Mouse (Mus musculus) neural tube, embryonic 12.5 days (tissue): ENCODE results near the gene Usp30. TPM values are rescaled to one million over a fixed set of nuclear protein-coding genes. Genes with fewer than 3 reads are reported as not detected.

Source experiments
- ATAC-seq: fragments of 200-750 bp; cut with Nextera tagmentation; 2 replicates; pipeline ENCODE4 v1.8.0; 2017; ENCODE audit warnings: low read depth, mild to moderate bottlenecking, moderate TSS enrichment, moderate library complexity; ENCODE audit not compliant: low FRiP score
- H3K27ac ChIP-seq: fragments of 300-500 bp; sonication (generic); 2 replicates; pipeline ENCODE4 v1.5.1; 2016
- H3K27me3 ChIP-seq: fragments of 300-500 bp; sonication (generic); replicated peaks from 2 replicates; pipeline ENCODE4 v1.6.1; 2016; ENCODE audit warnings: mild to moderate bottlenecking
- H3K36me3 ChIP-seq: fragments of 300-500 bp; sonication (generic); 2 replicates; pipeline ENCODE4 v1.6.1; 2016; ENCODE audit warnings: mild to moderate bottlenecking
- H3K4me1 ChIP-seq: fragments of 300-500 bp; sonication (generic); 2 replicates; pipeline ENCODE4 v1.6.1; 2016
- H3K4me2 ChIP-seq: fragments of 300-500 bp; sonication (generic); replicated peaks from 2 replicates; pipeline ENCODE4 v1.6.1; 2016; ENCODE audit warnings: mild to moderate bottlenecking
- H3K4me3 ChIP-seq: fragments of 300-500 bp; sonication (generic); 2 replicates; pipeline ENCODE4 v1.5.1; 2016
- H3K9ac ChIP-seq: fragments of 300-500 bp; sonication (generic); 2 replicates; pipeline ENCODE4 v1.6.1; 2016; ENCODE audit warnings: mild to moderate bottlenecking
- H3K9me3 ChIP-seq: fragments of 300-500 bp; sonication (generic); 2 replicates; pipeline ENCODE4 v1.6.1; 2016; ENCODE audit warnings: mild to moderate bottlenecking
- WGBS: fragments of 180-500 bp; shearing (Covaris S2); methylation state at CpG from one replicate; pipeline ENCODE4 v1.1.7; 2016; 5-methylcytosine and 5-hydroxymethylcytosine counted together
- polyA plus RNA-seq: library from polyadenylated mRNA; unstranded; fragments of >200 nt; fragmentation: Nextera tagmentation; extraction: Ambion mirVana; gene quantifications from 2 replicates; pipeline ENCODE4 v1.2.1, GENCODE M21; 2016

The Usp30 gene
- polyA plus RNA-seq, 1 experiment from 2014 or later, result 18.4 TPM

DNA sequence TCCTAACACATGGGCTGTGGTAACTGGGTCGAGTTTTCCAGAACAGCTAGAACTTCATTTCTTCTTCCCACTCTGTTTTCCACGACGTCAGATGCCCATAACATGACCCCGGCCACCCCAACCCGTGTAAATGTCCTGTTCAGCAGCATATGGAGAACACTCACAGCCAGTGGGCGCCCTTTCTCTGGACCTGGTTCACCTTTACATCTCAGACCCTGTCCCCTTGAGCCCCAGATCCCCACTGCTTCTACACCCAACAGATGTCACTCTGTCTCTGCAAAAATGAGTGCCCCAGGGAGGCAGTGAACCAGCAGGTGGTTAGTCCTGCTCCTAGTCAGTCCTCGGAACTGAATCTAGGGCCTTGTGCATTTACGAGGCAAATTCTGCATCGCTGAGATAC lies 2.7 kb downstream of the Usp30 start:
- Histone ChIP-seq H3K27ac (no peak overlapping the region), H3K9ac (no peak overlapping the region)
- WGBS, result 79% methylated on average over 9 of the region's 9 CpGs

DNA sequence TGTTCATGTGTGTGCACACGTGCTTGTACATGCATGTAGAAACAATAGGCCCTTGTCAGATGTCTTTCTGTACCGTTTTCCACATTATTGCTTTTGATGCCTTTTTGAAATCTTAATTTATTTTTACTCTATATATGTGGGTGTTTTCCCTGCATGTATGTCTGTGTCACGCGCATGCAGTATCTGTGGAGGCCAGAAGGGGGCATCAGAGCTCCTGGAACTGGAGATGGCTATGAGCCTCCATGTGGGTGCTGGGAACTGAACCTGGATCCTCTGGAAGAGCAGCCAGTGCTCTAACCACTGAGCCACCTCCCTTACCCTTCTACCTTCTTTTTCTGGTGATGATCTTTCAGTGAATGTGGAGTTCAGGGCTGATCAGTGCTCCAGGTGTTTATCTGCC lies 5.6 kb downstream of the Usp30 start:
- WGBS, result 90% methylated on average over 4 of the region's 4 CpGs
- H3K4me3 ChIP-seq, result no peak overlapping the region

More for the DNA sequence above, 2.7 kb downstream of the Usp30 start:
- ATAC-seq, result no peak
- Histone ChIP-seq H3K27me3 (no peaks in the 10 kb centered on the region), H3K9me3 (no peaks in the 10 kb centered on the region), H3K4me1 (no peaks in the 10 kb centered on the region), H3K4me3 (no peak overlapping the region), H3K36me3 (peaks cover 5% of the 10 kb centered on the region), H3K4me2 (no peak overlapping the region)

DNA sequence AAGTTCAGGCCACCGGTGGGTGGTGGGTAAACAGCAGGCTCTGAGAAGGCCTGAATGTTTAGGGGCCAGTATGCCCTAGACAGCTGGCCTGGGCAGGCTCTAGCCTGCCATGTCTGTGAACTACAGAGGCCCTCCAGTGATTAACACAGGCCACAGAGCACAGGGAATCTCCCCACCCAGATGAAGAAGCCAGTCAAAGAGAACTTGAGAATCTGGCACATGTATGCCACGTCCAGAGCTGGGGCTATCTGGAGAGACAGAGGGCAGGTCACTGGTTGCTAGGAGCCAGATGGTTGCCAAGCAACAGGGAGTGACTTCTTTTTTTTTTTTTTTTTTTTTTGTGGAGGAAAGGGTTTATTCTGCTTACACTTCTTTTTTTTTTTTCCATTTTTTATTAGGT lies 7.0 kb downstream of the Usp30 start:
- Histone ChIP-seq H3K27ac (no peak overlapping the region), H3K27me3 (no peaks in the 10 kb centered on the region), H3K9ac (no peak overlapping the region), H3K4me3 (no peak overlapping the region), H3K9me3 (no peaks in the 10 kb centered on the region), H3K36me3 (no peaks in the 10 kb centered on the region; the same call in 1 of the 2 replicates), H3K4me1 (no peaks in the 10 kb centered on the region), H3K4me2 (no peak overlapping the region)
- 32% methylated on average over 2 of the region's 2 CpGs for WGBS
- no peak for ATAC-seq

More for the DNA sequence above, 5.6 kb downstream of the Usp30 start:
- Histone ChIP-seq H3K27me3 (no peaks in the 10 kb centered on the region), H3K27ac (no peak overlapping the region), H3K9me3 (no peaks in the 10 kb centered on the region), H3K9ac (no peak overlapping the region), H3K36me3 (no peaks in the 10 kb centered on the region; the same call in 1 of the 2 replicates), H3K4me2 (no peak overlapping the region), H3K4me1 (no peaks in the 10 kb centered on the region)
- no peak for ATAC-seq

DNA sequence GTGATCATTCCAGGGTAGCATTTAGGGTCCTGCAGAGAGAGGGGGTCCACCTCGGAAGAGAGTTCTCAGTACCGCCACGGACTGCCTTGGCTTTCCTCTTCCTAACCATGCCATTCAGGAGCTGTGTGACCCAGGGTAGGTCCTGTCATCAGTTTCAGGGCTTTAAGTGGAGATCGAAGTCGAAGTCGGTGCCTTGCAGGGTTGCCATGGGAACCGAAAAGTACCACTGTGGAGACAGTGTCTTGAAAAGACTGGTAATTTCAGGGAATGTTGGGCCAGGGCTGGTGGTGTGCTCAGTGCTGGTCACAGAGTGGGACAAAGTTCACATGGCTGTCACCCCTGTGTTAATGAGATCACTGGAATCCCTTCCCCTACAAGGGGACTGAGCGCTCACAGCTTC lies 11.7 kb downstream of the Usp30 start:
- H3K36me3 ChIP-seq, result no peaks in the 10 kb centered on the region
- no peak overlapping the region for H3K27ac ChIP-seq
- no peaks in the 10 kb centered on the region for H3K27me3 ChIP-seq
- no peaks in the 10 kb centered on the region for H3K9me3 ChIP-seq
- H3K9ac ChIP-seq, result no peak overlapping the region
- no peak overlapping the region for H3K4me2 ChIP-seq
- 52% methylated on average over 8 of the region's 8 CpGs for WGBS
- no peaks in the 10 kb centered on the region for H3K4me1 ChIP-seq
- no peak for ATAC-seq
- H3K4me3 ChIP-seq, result no peak overlapping the region

DNA sequence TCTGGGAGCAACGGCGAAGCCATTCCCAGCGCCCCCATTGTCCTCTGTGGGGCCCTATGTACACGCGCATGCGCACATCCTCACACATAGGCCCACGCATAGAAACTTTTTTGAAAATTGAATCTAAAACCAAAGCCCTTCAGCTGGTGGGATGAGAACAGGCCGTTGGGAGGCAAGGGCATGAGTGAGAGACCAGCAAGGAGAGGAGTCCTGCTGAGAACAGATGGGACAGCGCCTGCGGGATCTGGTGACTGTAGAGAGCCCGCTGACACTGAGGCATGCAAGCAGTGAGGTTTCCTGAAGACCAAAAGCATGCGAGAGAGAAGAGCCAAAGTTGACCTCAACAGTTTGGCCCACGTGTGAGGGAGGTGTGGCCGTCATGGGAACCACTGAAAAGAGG lies 20.2 kb downstream of the Usp30 start:
- 0 out of 2 replicates have a peak, but pooled peaks cover 2% of the 10 kb centered on the region for H3K4me1 ChIP-seq
- WGBS, result 83% methylated on average over 14 of the region's 14 CpGs
- no peak overlapping the region for H3K9ac ChIP-seq
- H3K27ac ChIP-seq, result no peak overlapping the region
- H3K27me3 ChIP-seq, result no peaks in the 10 kb centered on the region
- no peaks in the 10 kb centered on the region for H3K9me3 ChIP-seq
- H3K4me2 ChIP-seq, result no peak overlapping the region
- no peak overlapping the region for H3K4me3 ChIP-seq
- no peaks in the 10 kb centered on the region for H3K36me3 ChIP-seq
- no peak for ATAC-seq

DNA sequence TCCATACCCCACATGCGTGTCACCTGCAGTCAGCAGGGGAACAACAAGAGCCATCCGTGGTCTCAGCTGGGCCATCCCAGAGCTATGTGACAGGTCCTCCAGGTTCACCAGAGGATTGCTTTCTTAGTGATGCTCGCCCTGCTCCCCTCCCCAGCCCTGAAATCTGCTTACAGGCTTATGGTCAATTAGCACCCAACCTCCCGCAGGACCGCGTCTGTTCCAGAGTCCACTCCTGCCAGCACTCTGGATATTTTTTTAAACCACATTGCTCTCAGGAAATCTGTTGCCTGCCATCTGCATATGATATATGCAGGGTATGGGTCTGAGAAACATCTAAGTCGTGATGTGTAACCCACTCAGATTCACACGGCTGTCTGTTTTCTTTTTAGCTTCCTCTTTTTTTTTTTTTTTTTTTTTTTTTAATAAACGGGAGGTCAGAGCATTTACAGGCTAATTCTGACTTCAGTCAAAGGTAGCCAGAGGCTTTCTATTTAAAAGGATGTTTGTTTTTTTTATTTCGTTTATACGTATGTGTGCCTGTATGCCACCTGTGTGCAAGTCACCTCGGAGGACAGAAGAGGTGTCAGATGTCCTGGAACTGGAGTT lies 22.7 kb downstream of the Usp30 start:
- WGBS, result 83% methylated on average over 12 of the region's 12 CpGs
- Histone ChIP-seq H3K4me3 (no peak overlapping the region), H3K27ac (no peak overlapping the region), H3K4me2 (no peak overlapping the region), H3K27me3 (no peaks in the 10 kb centered on the region), H3K9ac (no peak overlapping the region), H3K4me1 (peaks cover 6% of the 10 kb centered on the region; the same call in 1 of the 2 replicates), H3K9me3 (no peaks in the 10 kb centered on the region), H3K36me3 (no peaks in the 10 kb centered on the region)
- ATAC-seq, result no peak

DNA sequence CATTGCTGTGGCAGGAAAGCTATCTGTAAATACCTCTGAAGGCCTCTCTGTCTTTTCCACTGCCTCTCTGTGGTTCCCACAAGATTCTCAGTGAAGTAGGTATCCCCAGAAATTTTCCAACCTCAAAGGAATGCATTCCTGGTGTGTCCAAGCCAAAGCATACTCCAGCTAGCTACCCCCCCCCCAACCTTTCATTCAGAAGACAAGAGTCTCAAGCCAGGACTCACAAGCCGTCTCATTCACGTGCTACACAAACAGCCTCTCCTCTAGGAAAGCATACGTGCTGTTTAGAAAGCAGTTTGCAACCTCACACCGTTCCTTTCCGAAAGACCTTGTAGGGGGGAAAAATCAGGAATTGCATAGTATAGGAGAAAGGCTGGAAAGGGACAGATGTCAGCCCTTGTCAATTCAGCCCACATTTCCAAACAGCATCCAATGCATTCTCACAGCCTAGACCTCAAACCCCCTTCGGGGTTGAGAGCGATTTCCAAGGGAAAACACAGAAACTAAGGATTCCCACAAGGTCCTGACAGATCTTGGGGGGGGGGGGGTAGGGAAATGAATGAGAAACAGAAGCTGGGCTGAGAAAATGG lies 25.3 kb downstream of the Usp30 start:
- peaks cover 6% of the 10 kb centered on the region; the same call in 1 of the 2 replicates for H3K4me1 ChIP-seq
- H3K4me2 ChIP-seq, result peak overlapping the region; percentile 62
- peak overlapping the region; percentile 53 for H3K4me3 ChIP-seq
- peak overlapping the region; percentile 70 for H3K9ac ChIP-seq
- H3K27me3 ChIP-seq, result no peaks in the 10 kb centered on the region
- no peaks in the 10 kb centered on the region for H3K36me3 ChIP-seq
- no peak; the same call in 1 of the 2 replicates for ATAC-seq
- peak overlapping the region; percentile 67 for H3K27ac ChIP-seq
- WGBS, result 16% methylated on average over 7 of the region's 7 CpGs
- H3K9me3 ChIP-seq, result no peaks in the 10 kb centered on the region

DNA sequence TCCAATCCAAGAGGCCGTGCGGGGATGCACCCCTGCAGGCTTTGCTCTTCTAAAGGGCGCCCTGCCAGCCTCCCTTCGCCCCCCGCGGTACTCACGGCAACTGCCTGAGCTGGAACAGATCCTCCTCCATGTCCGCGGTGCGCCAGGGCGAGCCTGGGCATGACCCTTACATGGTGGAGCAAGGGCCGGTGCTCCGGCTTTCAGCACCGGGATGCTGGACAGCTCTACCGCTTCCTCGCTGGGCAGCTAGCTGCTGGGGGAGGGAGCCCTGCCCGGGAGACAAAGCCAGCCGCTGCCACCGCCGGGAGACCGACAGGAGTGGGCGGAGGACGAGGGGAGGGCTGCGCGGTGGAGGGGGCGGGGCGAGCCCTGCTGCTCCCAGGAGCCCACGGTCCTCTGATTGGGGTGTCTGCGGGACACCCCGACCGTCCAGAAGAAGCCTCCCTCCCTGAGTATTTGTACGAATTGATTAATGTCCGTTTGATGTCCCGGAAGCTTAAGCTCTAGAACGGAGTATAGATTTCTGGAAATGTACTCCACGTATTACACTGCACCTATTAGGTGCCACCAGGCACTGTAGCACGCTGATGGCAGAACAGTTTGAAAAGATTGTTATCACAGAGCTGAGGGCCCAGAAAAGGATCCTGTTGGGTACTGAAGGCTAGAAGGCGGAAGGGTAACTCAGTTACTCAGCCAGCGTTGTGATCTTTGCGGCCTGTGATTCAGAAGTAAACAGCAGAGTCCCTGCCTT lies 26.0 kb downstream of the Usp30 start, which contains the start of gene Svop:
Gene Svop (minus strand): TSS at position 514 of the 751 bp plus-strand sequence.
- peak within 1 kb of the TSS; percentile 62 for H3K4me2 ChIP-seq
- H3K27me3 ChIP-seq, result no peaks in the 10 kb centered on the region
- H3K9ac ChIP-seq, result peak within 1 kb of the TSS; percentile 70
- H3K4me1 ChIP-seq, result peaks cover 6% of the 10 kb centered on the region; the same call in 1 of the 2 replicates
- no peaks in the 10 kb centered on the region for H3K36me3 ChIP-seq
- ATAC-seq, result peak; percentile 77
- H3K27ac ChIP-seq, result peak within 1 kb of the TSS; percentile 67
- peak within 1 kb of the TSS; percentile 53 for H3K4me3 ChIP-seq
- 3% methylated on average over 40 of the region's 40 CpGs for WGBS
- no peaks in the 10 kb centered on the region for H3K9me3 ChIP-seq

DNA sequence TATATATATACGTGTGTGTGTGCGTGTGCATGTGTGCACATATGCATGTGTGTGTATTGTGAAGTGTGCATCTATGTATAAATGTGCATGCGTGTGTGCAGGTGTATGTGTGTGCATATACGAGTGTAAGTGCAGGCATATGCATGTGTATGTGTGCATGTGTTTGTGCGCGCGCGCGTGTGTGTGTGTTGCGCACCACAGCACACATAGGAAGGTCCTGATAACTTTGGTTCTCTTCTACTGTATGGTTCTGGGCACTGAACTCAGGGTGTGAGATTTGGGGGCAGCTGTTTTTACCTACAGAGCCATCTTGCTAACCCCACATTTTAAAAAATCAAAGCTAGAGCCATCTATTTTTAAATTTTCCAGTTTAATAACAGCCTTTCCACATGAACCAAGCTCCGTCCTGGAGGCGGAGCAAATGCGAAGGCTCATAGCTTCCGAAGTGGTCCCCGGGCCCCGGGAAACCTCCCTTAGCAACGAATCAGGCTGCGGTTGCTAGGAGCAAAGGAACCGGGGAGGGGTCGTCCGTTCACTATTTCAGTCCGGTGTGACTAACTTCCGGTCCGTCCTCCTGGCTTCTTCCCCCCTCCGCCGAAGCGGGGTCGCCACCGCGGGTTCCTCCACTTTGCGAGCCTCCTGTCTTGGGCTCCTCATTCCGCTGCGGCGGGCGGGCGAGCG lies 34.6 kb downstream of the Usp30 start:
- 8% methylated on average over 37 of the region's 37 CpGs for WGBS
- peak overlapping the region; percentile 97 for H3K9ac ChIP-seq
- peak overlapping the region; percentile 20; the same call in 1 of the 2 replicates for H3K27ac ChIP-seq
- peaks cover 15% of the 10 kb centered on the region for H3K36me3 ChIP-seq
- peak; percentile 91 for ATAC-seq
- no peaks in the 10 kb centered on the region for H3K9me3 ChIP-seq
- peak overlapping the region; percentile 92 for H3K4me2 ChIP-seq
- peak overlapping the region; percentile 98 for H3K4me3 ChIP-seq
- H3K27me3 ChIP-seq, result no peaks in the 10 kb centered on the region
- H3K4me1 ChIP-seq, result peaks cover 12% of the 10 kb centered on the region

DNA sequence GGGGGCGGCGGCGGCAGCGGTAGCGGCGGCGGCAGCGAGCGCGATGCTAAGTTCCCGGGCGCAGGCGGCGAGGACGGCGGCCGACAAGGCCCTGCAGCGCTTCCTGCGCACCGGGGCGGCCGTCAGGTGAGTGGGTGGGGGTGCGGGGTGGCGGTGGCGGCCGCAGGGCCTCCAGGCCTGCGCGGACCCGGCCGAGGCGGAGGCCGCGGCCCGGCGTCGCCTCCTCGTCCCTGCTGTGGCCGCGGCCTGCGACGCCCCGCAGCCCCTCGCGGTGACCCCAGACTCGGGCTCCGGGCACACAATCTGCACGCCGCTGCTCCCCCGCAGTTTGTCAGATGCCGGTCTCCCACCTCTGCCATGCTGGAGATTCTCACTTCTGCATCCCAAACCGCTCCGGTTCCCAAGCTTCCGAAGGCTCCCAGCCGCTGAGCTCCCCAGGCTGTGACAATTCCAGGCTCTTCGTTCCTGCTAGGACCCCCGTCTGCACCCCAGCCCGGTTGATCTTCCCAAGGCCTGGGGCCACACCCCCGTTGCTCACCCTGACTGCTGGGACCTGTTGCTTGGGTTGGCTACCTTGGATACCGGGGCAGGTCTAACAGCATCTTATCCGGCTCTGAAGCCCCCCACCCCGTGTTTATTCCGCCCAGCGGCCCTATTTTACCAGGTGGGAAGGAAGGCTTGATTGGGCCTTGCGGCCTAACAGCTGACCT lies 35.3 kb downstream of the Usp30 start:
- 2% methylated on average over 64 of the region's 64 CpGs for WGBS
- peak overlapping the region; percentile 20; the same call in 1 of the 2 replicates for H3K27ac ChIP-seq
- H3K4me2 ChIP-seq, result peak overlapping the region; percentile 92
- H3K9ac ChIP-seq, result peak overlapping the region; percentile 97
- no peaks in the 10 kb centered on the region for H3K9me3 ChIP-seq
- H3K4me3 ChIP-seq, result peak overlapping the region; percentile 98
- H3K4me1 ChIP-seq, result peaks cover 12% of the 10 kb centered on the region
- no peaks in the 10 kb centered on the region for H3K27me3 ChIP-seq
- peak; percentile 77 for ATAC-seq
- H3K36me3 ChIP-seq, result peaks cover 22% of the 10 kb centered on the region

DNA sequence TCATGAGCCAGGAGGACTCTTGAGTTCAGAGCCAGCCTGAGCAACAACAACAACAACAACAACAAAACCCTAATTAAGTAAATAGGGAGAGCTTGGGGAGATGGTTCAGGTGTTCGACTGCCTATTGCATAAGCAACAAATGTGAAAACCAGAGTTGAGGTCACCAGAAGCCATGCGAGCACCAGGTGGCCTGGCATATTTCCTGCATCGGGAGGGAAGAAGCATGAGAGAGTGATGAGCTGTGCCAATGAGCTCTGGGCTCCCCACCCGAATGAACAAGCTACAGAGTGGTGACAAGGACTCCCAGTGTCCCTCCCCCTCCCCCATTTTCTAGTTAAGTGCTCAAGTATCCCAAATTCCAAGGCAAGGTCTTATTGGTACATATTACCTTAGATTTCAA lies 36.6 kb downstream of the Usp30 start:
- 86% methylated on average over 4 of the region's 4 CpGs for WGBS
- Histone ChIP-seq H3K4me1 (peaks cover 12% of the 10 kb centered on the region), H3K4me2 (no peak overlapping the region), H3K27ac (no peak overlapping the region), H3K9me3 (no peaks in the 10 kb centered on the region), H3K9ac (no peak overlapping the region), H3K27me3 (no peaks in the 10 kb centered on the region), H3K4me3 (no peak overlapping the region), H3K36me3 (peaks cover 35% of the 10 kb centered on the region)
- ATAC-seq, result no peak
